Comparison of ENCODE assay signal across 24 mouse cellular contexts in genomic region chr8:84375803-84376202, GRCm38 (mm10).
"Had no signal": no experiment of that assay in that cellular context is flagged by ENCODE, and none has a peak within 500 bp of the region (broad histone marks: within the 10 kb centered on the region; RNA-seq: fewer than 3 reads in every experiment).

No protein-coding gene starts in this region.

- H3K27ac ChIP-seq: embryonic facial prominence, embryonic 10.5 days; embryonic facial prominence, embryonic 12.5 days; embryonic facial prominence, embryonic 13.5 days; embryonic facial prominence, embryonic 15.5 days; forebrain, embryonic 10.5 days; forebrain, embryonic 12.5 days; forebrain, embryonic 13.5 days; forebrain, embryonic 15.5 days; gastrocnemius, adult 2 months; heart, adult 2 months; heart, embryonic 10.5 days; heart, embryonic 13.5 days had no signal

- H3K4me1 ChIP-seq: embryonic facial prominence, embryonic 10.5 days; forebrain, embryonic 12.5 days; forebrain, embryonic 13.5 days; forebrain, embryonic 15.5 days; heart, embryonic 12.5 days; heart, embryonic 13.5 days had no signal

- DNase-seq: cerebellum, postnatal 36 days; embryo, embryonic 11 days; forebrain, postnatal 0 days; gastrocnemius, adult 2 months; gastrocnemius, postnatal 10 days; gastrocnemius, postnatal 25 days; gastrocnemius, postnatal 36 days; heart, adult 11 months; heart, adult 18-20 months; heart, adult 2 months had no signal

- H3K4me3 ChIP-seq: embryonic facial prominence, embryonic 10.5 days; embryonic facial prominence, embryonic 12.5 days; embryonic facial prominence, embryonic 13.5 days; embryonic facial prominence, embryonic 15.5 days; erythroblast, embryonic 14.5 days; forebrain, embryonic 10.5 days; forebrain, embryonic 12.5 days; forebrain, embryonic 13.5 days; forebrain, embryonic 15.5 days; gastrocnemius, adult 2 months; heart, adult 2 months; heart, embryonic 10.5 days; heart, embryonic 12.5 days; heart, embryonic 13.5 days had no signal

- H3K27me3 ChIP-seq: embryonic facial prominence, embryonic 12.5 days; embryonic facial prominence, embryonic 13.5 days; forebrain, embryonic 13.5 days; forebrain, embryonic 15.5 days; heart, embryonic 12.5 days had no signal

- ATAC-seq: forebrain, embryonic 13.5 days; forebrain, embryonic 14.5 days; forebrain, embryonic 15.5 days; forebrain, embryonic 16.5 days; forebrain, postnatal 0 days had no signal
